Mouse (Mus musculus): ENCODE measurements at regions not wholly inside any gene's neighbourhood (a gene's known extent, or its start where the extent isn't known, plus 50 kb on each side); places are given as distances from the start of the nearest gene placed in this dataset.

DNA sequence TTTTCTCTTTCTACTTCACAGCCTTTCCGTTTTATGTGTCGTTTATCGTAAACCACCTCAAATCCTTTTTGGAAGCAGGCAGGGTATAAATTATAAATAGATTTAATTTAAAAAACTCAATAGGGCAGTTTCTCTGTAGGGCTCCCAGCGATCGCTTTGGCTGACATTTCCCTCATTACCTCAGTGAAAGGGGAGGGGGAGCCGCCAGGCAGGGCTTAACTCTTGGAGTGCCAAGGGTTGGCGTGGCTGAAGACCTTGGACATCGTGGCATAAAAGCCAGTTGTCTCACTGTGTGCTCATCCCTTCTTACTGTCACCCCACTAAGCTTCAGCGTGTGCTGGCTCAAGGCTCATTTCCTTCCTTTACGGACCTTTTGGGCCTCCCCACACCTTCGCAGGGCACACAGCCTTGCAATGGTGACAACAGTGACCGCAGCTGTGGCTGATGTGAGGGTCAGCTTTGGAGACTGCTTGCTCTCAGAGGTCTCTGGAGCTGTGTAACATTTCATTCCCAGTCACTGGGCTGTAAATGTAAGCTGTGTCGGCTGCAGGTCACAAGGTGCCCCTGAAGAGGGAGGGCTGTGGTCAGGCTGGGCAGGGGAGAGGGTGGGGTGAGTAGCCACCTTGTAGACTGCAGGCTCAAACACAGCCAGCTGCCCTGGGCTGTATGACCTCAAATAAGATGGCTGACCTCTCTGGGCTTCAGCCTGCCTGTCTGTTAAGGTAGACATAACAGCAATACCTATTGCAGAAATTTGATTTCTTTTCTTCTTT, 81.6 kb upstream of the Stx16 start:
- DNase-seq (ENCODE audit: low spot score), result no peak

- DNase-seq (ENCODE audit: low spot score), result no peak
Measured at GRCm38 (mm10) chr2:174004666-174005065, 71.4 kb upstream of the Stx16 start.

DNA sequence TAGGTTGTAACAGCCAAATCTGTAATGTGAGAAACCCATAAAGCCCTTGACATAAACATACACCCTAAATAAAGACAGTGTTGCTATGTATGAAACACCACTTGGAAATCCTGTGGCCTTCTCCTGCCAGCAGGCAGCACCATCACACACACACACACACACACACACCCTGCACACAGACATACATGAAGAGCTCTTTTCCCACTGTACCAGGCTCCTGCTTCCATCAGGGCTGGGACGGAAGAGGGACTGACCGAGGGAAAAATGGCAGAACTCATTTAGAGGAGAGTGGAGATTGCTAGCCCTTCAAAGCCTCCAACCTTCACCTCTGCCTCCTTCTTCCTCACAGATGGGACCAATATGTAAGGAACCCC, 68.1 kb upstream of the Stx16 start:
- DNase-seq (ENCODE audit: low spot score), result no peak

DNA sequence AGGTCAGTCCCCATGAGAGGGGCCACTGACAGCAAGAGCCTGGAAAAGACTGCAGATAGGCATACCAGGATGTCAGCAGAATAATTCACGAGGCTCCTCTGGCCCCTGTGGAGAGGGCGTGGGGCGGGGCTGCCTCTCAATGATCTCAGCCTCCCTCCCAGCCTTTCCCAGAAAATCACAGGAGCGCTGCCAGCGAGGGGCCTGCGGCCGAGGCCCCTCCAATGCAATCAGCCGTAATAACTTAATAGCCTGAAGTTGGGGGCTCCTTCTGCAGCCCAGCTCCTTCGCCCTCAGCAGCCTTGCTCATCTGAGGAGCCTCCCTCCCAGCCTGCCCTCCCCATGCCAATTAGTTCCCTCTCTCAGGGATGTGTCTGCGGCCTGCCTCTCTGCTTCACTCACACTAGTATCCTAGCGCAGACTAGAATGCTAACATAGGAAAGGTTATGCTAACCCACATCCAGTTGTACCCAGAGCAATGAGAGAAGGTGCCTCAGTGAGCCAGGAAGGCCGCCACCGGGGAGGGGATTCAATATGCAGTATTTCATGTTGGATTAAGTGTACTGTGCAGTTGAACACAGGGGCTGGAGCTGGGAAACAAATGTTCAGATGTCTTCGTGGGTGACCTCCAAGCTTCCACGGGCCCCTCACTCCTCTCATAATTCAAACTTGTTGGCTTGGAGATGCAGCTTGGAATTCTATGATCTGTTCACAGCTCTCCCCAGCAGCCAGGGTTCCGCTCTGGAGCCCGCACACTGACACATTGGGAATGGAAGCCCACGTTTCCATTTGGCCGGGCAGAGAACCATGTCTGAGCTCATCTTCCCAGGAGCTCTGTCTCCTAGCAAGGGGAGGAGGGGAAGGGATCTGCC, 67.5 kb upstream of the Stx16 start:
- no peak for DNase-seq (ENCODE audit: low spot score)

DNA sequence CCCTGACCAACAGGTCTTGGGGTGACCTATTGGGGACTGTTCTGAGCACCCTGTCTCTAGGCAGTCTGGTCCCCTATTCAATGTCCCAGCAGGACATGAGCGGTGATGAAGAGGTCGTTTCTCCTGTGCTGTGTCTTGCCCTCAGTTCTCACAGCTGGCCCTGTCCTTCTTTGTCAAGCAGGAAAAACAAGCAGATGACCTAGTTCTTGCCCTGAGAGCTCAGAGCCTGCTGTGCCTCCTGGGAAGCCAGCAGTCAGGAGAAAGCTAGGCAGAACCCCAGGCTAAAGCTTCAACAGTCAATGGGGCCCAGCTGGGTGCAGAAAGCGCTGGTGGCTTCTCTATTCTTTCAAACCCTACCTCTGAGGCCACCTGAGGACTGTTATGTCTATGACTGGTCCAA, 66.1 kb upstream of the Stx16 start:
- DNase-seq (ENCODE audit: low spot score), result no peak

DNA sequence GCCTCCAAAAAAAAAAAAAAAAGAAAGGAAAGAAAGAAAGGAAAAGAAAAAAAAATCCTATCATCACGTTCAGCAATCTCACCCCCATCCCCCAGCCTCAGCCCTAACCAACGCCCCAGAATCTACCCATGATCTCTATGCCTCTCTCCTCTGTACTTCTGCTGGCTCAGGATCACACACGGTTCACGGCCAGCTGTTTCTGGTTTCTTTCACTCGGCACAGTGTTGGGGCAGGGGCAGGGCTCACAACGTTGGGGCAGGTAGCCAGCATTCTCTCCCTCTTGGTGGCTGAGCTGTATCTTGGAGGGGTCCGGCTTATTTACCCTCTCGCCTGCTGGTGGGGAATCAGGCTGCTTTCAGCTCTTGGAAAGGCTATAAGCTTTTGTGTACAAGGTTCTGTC, 64.7 kb upstream of the Stx16 start:
- no peak for DNase-seq (ENCODE audit: low spot score)

DNA sequence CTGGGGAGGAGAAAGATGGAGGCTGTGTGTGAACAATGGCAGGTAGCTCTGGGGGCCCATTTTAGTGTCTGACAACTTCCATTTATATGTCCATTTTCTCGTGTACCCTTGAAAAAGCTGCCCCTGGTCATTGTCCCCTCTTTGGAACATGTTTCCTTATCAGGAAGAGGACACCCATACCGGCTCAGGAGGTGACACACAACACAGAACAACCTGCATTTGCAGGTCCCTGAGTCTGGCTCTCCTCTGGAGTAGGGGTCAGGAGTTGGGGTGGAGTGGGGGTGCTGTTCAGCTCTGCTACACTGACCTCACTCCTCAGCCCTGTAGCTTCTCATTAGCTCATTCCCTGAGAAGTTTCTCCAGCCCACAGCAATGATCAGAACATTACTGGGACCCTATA, 61.7 kb upstream of the Stx16 start:
- no peak for DNase-seq (ENCODE audit: low spot score)

DNA sequence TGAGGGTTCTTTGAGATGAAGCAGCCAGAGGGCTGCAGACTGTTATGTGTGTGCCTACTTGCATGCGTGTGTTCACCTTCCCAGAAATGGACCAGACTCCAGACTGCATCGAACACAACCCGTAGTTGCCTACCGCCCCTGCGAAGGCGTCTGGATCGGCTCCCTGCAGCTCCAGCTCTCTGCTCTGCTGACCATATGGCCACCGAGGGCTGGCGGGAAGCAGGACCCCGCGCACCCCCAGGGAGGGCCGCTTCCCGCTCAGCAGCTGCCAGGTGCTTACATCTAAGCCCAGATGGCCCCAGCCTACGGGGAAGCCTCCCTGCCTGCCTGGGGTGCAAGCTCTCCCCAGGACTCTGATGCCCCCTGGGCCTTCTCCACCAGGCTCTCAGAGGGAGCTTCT, 60.8 kb upstream of the Stx16 start:
- DNase-seq (ENCODE audit: low spot score), result no peak

GRCm38 (mm10) chr2:174016068-174016467, 60.0 kb upstream of the Stx16 start:
- DNase-seq (ENCODE audit: low spot score), result no peak

DNA sequence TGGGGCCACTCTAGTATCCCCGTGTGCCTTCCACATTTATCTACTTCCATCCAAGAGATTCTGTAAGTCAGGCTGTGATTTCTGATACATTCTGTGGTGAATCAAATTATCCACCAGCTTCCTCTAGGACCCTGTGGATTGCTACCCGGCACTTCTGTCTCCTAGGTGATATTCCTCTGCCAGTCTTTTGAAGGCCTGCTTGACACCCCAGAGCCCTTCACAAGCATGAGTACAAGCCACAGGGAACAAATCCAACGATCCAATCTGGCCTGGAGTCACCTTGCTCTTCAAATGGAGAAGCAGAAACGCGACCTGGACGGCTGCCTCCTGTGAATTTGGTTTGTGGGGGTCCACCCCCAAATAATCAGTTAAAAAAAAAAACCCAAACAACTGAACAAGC, 59.1 kb upstream of the Stx16 start:
- no peak for DNase-seq (ENCODE audit: low spot score)

DNA sequence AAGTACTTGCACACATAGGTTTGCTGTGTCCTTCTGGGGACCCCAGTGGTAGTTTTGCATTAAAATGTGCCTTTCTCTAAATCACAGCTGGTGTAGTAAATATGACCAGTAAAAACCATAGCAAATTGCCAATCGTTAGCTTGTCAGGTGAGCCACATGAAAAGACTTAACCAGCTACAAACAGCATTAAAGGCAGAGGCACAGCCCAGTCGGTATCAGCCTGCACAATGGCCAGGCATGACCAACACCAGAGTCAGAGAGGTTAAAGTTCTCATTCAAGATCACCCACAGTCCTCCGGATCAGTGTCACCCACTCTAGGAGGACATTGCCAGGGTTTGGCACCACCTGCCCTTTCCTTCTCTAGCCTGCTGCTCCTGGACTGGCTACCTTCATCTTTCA, 58.5 kb upstream of the Stx16 start:
- no peak for DNase-seq (ENCODE audit: low spot score)

GRCm38 (mm10) chr2:174018002-174018401, 58.1 kb upstream of the Stx16 start:
- no peak for DNase-seq (ENCODE audit: low spot score)

DNA sequence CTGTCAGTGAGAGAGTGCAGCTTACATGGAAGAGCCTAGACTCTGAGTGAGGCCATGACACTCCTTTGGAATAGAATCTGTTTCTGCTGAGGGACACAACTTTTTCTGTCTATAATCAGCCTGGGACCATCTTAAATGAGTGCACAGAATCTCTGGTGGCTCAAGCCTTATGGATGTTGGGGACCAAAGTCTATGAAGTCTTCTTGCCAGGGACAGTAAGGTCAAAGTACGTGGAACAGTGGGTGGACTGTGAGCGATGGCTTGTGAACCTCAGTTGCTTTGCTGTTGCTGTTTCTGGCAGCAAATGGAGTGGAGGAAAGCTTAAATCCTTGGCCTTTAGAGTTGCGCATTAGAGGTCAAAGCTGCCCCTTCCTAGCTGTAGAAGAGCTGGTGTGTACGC, 57.1 kb upstream of the Stx16 start:
- no peak for DNase-seq (ENCODE audit: low spot score)

DNA sequence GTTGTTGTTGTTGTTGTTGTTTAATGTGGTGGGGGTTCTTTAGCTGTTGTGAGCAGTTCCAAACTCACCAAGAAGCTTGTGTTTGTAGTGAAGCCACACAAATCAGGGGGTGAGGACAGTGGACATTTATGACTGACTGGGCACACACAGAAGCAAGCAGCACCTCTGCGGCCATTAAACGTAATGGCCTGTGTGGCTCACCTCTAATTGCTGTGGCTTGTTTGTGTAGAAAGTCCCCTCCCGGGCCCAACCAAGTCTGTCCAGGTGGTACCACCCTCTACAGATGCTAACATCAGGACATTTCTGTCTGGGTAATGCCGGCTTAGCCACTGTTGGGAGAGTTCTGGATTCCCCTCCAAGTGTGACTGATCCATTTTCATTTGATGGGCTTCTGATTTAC, 56.1 kb upstream of the Stx16 start:
- DNase-seq (ENCODE audit: low spot score), result no peak

DNA sequence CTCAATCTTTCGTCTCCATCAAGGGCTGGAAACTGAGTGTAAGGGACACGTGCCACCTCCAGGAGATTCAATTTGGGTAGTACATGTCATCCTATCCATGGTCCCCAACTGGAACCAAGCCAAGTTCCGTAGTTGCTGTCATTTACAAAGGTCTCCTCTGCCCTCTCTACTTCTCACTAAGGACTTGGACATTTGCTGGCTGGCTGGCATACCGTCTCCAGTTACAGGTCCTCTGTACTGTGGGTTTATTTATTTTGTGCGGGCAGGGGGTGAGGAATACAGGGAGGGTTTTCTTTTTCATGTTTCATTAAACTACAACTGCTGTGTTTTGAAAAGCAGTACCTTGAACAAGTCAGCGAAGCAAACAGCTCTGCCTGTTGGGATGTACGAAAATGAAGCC, 55.7 kb upstream of the Stx16 start:
- no peak for DNase-seq (ENCODE audit: low spot score)

- DNase-seq (ENCODE audit: low spot score), result no peak
Measured at GRCm38 (mm10) chr2:174021538-174021937, 54.6 kb upstream of the Stx16 start.

GRCm38 (mm10) chr2:174022292-174022691, 53.8 kb upstream of the Stx16 start:
- DNase-seq (ENCODE audit: low spot score), result peak; percentile 30

DNA sequence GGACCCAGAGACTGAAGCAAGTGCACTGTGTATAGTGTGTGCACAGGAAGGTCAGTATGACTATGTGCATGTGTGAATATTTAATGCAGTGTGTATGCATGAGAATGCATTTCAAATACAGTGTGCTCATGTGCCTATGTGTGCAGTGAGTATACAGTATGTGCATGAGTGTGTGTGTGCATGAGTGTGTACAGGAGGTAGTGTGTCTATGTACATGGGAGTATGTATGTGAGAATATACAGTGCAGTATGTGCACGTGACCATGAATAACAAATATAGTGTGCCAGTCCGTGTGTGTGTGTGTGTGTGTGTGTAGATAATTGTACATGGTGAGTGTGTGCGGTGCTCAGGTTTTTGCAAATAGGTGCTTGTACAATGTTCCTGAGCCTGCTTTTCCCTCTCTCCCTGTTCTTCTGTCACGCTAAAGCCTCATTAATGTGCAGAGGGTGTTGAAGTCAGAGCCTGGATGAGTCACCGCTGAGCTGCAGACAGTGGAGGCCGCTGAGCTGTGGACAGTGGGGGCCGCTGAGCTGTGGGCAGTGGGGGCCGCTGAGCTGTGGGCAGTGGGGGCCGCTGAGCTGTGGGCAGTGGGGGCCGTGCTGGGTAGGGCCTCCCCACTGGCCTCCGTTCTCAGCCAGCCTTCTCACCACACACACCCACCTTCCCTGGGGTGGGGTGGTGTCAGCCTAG, 50.8 kb upstream of the Stx16 start:
- peak; percentile 71 for DNase-seq (ENCODE audit: low spot score)

All from MN1 (cell line).